Mouse (Mus musculus): ENCODE data around the gene Fat4.

The Fat4 gene

DNA sequence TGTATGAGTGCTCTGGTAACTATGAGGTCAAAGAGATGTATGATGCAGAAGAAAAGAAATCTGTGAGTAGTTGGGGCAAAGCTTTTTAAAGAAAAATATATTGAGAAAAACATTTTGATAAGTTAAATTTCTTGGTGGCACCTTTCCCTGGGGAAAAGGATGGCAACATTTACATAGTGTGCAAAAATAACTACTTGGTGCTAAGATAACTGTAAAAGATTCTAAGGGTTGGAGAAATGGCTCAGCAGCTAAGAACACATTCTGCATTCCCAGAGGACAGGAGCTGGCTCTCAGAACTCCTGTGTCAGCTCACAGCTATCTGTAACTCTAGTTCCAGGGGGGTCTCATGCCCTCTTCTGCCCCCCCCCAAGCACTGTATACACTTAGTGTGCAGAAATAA lies 99.6 kb downstream of the Fat4 start:
- no peak for DNase-seq

DNA sequence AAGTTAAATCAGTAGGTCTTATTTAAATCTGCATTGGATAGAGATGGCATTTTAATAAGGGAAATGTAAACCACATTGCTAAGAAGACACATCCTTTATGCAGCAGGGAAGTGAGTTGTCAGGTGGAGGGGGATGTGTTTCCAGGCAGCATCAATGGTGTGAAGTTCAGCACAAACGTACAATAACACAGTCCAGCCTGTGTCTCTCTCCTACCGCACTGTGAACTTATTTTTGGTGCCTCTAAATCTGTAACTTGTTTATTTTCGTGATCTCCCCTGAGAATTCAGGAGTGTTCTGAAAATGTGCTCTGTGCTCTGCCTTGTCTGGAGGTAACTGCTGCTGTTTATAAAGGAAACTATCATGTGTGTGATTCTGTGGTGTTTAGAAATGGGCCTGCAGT lies 102.4 kb downstream of the Fat4 start:
- DNase-seq = no peak

DNA sequence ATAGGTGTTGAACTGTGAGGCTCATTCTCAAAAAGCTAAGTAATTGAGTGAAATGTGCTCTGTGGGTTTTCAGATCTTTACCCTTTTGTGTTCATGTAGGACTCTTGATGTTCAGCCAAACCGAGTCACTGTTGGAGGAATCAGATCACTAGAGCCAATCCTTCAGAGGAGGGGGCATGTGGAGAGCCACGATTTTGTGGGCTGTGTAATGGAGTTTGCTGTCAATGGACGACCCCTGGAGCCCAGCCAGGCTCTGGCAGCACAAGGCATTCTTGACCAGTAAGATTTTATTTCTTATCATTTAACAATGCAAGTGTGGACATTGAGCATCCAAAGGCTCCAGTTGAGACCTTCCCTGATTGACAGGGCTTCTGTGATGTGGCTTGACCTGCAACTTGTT lies 113.3 kb downstream of the Fat4 start:
- DNase-seq = no peak

DNA sequence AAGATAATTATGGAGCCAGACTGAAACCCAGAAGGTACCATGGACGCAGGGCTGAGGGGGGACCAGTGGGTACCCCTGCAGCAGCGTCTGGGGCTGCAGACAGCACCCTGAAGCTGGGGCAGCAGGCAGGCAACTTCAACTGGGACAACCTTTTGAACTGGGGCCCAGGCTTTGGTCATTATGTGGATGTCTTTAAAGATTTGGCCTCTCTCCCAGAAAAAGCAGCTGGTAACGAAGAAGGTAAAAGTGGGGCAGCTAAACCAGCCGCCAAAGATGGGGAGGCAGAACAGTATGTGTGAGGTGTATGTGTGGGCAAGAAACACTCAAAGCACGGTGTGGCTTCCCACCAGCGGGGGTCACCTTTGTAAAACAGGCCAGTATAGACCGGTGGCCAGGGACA lies 123.8 kb downstream of the Fat4 start:
- DNase-seq = peak; percentile 16 to 24

DNA sequence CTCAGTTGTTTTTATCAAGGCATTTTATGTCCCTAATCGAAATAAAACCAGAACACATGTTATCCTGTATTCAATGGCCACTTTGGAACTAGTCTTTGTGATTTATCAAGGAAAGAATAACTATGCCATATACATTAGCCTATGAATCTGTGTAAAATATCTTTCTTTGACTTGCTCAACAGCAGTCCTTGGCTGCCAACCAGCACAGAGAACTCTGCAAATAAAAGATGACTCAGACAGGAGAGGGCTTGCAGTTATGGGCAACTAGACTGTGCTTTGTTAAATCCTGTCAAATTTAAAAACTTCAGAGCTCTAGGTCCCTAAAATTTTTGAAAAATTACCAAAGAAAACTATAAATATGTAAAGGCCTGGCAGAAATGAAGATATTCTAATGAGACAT lies 130.9 kb downstream of the Fat4 start:
- DNase-seq = no peak

DNA sequence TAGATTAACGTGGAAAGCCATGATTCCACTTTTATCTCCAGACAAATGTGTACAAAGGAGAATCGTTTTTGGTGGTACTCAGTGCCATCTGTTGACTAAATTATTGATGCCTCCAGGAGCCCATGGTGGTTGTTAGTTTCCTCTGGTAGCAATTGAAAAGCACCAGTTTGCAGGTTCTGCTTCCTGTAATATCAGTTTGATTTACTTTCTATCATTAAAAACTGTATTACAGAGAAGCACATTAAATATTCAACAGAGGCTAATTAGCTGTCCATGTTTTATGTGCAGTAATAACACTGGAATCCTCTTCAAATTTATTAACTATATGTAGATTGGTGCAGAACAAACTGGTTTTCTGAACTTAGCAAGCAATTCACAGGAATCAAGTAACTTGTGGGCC lies 149.4 kb downstream of the Fat4 start:
- no peak for DNase-seq

GRCm38 (mm10) chr3:39046425-39046824 lies 159.7 kb downstream of the Fat4 start:
- DNase-seq = no peak

DNA sequence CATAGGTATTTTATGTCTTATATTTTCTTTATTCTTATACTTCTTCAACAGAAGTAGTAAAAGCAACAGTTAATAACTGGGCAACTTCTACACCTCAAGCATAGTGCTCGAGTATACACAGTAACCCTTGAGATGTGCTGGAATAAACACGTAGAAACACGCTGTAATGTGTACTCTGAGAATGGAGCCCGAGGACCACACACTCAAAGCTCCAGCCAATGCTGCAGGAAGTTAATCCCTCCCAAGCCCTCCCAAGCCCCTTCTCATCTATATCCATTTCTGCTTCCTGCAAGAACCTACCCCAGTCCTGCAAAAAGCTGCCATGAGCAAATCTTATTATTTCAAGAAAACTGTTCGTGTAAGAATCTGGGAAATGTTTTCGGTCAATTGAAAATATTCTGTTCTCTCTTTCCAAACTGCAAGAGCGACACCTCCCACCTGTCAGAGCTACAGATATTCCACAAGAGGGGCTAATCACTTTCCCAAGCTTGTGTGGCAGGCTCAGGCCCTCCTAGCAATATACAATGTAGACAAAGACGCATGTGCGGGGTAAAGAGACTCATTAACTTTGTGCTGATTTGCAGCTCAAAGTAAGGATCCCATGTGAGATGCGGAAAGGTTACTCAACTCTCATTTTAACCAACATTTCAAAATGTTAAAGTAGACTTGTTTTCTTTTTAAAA lies 161.0 kb downstream of the Fat4 start:
- no peak for DNase-seq

DNA sequence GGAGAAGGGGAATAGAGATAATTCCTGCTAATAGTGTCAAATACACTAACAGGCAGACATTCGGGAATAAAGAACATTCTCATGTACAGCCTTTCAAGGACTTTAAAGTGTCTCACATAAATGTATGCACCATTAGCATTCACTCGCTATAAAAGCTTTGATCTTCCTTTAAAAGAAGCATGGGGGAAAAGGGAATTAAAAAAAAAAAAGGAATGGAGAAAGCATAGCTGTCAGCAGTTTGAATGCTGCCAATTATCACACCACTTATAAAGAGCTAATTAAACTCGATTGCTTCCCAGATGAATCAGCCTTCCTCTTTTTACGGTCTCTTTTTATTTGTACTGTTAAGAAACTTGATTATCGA lies 161.5 kb downstream of the Fat4 start:
- DNase-seq = no peak

GRCm38 (mm10) chr3:39050130-39050529 lies 163.4 kb downstream of the Fat4 start:
- no peak for DNase-seq

DNA sequence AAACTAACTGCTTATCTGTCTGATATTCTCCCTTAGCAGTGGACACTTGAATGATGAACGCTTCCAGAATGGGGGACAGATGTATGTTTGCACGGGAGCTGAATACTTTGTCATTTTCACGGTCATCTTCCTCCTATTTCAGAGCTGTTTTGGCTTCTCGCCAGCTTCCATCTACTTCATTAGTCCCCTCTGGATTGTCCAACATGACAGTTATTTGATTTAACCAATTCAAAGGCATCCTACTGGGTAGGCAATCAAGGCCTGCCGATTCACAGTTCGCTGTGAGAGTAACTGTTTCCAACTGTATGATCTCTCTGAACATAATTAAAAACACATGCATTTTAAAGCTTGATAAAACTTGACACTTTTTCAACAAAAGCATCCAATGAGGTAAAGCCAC lies 166.3 kb downstream of the Fat4 start:
- DNase-seq = no peak
